Mouse (Mus musculus) left cerebral cortex, postnatal 14 days (tissue): ENCODE measurements around the gene Myo5c. TPM values are rescaled to one million over a fixed set of nuclear protein-coding genes. Genes with fewer than 3 reads are reported as not detected.

Experiments used
- DNase-seq, 2 experiments: peaks; one replicate each; pipeline ENCODE4 v3.0.0; 2021 to 2022; ENCODE audit warnings: low spot score in 2 of 2, mixed read lengths in 1 of 2
- intact Hi-C: fragments of 180-260 bp; cut with DNase I; formaldehyde crosslinking; loops from one replicate; pipeline ENCODE4 v1.15.1; 2025
- total RNA-seq, 2 experiments: library from RNA; stranded (reverse); gene quantifications; 2 replicates each; pipeline ENCODE4 v1.2.3; 2021

Gene Myo5c
- total RNA-seq, 2 experiments from 2014 or later = 1.9 to 4.0 TPM

GRCm38 (mm10) chr9:75312008-75312407, 80.2 kb downstream of the Myo5c start:
- DNase-seq = peak; percentile 86 to 91
- intact Hi-C loops = loop anchor here (5.0 kb wide), 1 partner anchor 95 kb away; no protein-coding TSS in a partner anchor

DNA sequence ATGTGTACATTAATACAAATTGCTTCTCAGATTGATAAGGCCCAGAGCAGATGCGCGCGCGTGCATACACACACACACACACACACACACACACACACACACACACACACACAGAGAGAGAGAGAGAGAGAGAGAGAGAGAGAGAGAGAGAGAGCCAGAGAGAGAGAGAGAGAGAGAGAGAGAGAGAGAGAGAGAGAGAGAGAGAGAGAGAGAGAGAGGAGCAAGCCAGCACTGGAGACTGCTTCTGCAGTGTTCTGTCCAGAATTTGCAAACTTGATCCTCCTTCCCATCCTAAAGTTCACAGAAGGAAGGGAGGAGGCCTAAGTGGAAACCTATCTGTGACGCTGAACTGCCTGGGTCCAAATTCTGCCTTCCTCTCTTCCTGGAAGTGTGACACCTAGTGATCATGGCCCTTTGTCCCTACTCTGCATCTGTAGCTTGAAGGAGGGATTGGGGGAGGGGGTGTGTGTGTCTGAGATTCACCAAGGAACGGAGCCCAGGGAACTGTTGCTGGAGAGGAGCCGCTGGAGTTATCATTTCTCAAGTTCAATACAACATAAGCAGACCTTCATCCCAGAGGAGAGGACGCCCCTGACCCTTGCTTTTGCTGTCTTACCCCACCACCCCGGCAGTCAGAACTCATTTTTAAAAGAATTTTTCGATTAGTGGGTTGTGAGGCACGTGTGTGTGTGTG, 81.5 kb downstream of the Myo5c start:
- intact Hi-C loops = loop anchor here (5.0 kb wide), 1 partner anchor 94 kb away; no protein-coding TSS in a partner anchor
- peak; percentile 34 to 57 for DNase-seq

DNA sequence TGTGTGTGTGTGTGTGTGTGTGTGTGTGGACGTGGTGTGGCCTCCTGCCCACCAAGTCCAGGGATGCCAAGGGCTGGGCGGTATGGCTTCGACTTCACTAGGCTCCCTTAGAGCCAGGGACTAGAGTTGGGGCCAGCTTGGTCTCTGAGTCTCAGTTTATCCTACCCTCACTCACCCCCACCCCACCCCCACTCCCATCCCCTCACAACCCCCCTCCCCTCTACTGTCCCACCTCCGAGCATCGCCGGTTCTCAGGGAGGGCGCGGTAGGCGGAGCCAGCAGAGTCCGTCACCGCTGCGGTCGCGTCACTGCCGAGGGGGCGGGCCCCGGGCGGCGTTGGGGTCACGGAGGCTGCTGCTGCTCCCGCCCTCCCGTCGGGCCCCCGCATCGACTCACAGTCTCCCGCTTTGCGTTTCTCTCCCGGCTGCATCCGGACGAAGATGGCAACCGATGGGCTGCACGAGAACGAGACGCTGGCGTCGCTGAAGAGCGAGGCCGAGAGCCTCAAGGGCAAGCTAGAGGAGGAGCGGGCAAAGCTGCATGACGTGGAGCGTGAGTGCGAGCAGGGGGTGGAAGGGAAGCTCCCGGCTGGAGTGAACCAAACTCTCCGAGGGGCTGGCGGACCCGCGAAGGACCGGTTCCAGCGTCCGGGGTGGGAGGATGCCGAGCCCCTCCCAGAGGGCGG, 82.2 kb downstream of the Myo5c start:
- intact Hi-C loops = loop anchor here (5.0 kb wide), 1 partner anchor 93 kb away; no protein-coding TSS in a partner anchor
- DNase-seq = peak; percentile 77 to 83

DNA sequence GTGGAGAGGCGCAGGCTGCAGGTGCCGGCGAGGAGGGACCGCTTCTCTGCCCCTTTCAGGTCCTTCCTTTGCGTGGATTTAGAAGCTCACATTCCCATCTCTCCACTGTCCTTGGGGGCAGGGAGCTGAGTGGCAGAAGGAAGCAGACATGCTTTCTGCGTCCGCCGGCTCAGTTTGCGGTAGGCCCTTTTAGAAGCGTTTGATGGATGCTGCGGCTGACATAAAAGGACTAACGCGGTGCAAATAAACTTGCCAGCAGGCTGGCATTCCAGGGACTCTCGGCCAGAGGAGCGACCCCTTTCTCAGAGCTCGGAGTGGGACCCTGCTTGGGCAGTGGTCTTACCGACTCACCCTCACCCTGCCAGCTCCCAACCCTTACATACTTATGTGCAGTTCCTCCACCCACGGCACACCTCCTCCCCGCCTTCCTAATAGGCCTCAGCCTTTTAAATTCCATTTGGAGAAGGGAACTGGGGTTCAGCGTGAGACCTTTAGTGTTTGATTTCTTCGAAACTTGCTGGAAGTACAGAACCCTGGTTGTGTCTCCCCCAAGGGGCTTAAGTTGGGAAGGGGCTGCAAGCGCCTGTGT, 82.8 kb downstream of the Myo5c start:
- intact Hi-C loops = loop anchor here (5.0 kb wide), 1 partner anchor 93 kb away; no protein-coding TSS in a partner anchor
- DNase-seq = no peak

- intact Hi-C loops = no loop called here
- no peak for DNase-seq
Measured at GRCm38 (mm10) chr9:75315238-75315637, 83.4 kb downstream of the Myo5c start.

- no peak for DNase-seq
- intact Hi-C loops = no loop called here
Measured at GRCm38 (mm10) chr9:75316771-75317170, 85.0 kb downstream of the Myo5c start.

DNA sequence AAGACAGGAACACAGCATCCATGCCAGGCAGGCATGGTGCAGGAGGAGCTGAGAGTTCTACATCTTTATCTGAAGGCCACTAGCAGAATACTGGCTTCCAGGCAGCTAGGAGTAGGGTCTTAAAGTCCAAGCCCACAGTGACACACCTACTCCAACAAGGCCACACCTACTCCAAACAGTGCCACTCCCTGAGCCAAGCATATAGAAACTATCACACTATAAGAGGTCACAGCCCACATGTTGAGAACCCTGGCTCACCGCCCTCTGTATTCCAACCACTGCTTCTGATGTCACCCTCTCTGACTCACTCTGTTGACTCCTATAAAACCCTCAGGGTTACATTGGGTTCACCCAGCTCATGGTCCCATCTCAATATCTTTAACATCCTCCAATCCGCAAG, 86.4 kb downstream of the Myo5c start:
- intact Hi-C loops = no loop called here
- DNase-seq = no peak

DNA sequence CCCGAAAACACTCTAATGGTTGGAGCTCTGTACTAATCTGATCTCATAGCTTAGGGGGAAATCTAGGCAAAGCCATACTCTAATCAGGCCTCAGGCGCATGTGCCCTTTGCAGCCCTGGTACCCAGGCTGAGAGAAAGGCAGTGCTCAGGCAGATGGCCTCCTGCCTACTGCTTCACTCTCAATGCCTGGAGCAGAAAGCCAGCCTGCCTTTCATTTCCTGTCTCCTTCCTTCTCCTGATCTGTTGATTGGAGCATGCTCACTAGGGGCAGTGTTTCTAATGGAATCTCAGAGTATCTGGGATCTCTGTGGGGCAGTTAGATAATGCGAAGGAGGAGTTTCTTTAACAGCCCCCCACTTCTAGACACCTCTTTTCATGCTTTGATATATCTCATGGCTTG, 87.5 kb downstream of the Myo5c start:
- intact Hi-C loops = no loop called here
- DNase-seq = no peak

DNA sequence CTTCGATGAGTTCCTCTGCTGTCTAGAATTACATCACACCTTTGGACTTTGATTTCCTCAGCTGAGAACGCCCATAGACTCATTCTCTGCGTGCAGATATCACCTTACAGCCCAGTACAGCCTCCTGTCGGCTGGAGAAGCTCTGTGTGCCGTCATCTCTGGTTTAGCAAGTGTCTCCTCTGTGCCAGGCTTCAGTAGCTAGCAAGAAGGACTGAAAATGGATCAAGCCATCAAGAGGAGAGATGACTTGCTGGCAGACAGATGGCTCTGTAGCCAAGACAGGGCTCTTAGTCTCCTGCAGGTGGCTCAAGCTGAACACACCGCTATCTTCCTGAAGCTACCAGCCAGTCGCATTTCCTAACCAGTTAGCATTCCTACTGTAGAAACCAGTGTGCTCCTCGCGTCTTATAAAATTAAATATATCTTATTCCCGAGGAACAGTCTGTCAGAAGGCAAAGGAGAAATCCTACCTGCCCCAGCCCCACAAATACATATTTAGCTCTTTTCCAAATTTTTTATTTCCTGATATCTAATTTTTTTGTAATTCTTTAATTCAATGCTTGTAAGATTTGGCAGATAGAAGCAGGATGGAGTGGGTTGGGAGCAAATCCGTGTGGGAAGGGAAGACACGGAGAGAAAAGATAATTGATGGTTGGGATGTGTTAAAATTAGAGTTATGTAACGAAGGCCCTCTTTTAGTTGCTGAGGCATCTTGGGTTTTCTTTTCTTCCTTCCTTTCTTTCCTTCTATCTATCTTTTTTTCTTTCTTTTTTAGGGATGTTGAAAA, 90.5 kb downstream of the Myo5c start:
- intact Hi-C loops = no loop called here
- peak in 1 of 2 experiments; percentile 37 for DNase-seq

GRCm38 (mm10) chr9:75328047-75328446, 96.2 kb downstream of the Myo5c start:
- intact Hi-C loops = no loop called here

GRCm38 (mm10) chr9:75330821-75331220, 99.0 kb downstream of the Myo5c start:
- intact Hi-C loops = no loop called here
- DNase-seq = peak; percentile 47 to 55

More at GRCm38 (mm10) chr9:75328047-75328446, 96.2 kb downstream of the Myo5c start:
- no peak for DNase-seq

- DNase-seq = no peak
- intact Hi-C loops = no loop called here
Measured at GRCm38 (mm10) chr9:75334440-75334839, 102.6 kb downstream of the Myo5c start.

- DNase-seq = peak; percentile 78 to 87
- intact Hi-C loops = no loop called here
Measured at GRCm38 (mm10) chr9:75338016-75338415, 106.2 kb downstream of the Myo5c start.

DNA sequence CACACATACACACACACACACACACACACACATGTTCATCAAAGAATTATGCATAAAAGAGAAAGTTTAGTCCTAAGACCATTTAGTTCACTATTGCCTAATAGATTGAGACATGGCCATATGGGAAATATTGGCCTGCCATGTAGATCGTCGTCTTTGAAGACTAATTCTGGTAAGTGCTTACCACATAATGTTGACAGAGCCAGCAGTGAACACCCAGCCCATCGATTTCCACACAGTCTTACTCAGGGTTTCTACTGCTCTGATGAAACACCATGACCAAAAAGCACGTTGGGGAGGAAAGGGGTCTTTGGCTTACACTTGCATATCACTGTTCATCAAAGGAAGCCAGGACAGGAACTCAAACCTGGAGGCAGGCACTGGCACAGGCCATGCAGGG, 110.6 kb downstream of the Myo5c start:
- no peak for DNase-seq
- intact Hi-C loops = no loop called here

DNA sequence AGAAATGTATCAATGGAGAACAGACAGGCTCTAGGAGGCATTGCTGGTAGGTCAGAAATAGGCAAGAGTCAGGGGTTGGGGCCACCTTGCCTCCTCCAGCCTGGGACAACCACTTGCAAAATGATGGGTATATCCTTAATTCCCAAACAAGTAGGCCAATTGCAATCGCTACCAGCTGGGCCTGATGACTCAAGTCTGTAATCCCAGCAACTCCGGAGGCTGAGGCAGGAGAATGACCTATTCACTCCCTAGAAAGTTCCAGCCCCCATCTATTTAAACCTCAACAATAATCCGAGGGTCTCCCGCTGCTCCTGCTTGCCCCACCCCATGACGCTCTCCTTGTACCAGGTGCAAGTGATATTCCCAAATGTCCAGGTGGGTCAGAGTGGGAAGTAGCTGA, 115.6 kb downstream of the Myo5c start, which contains the start of gene Bcl2l10:
TSS of gene Bcl2l10 (plus strand) at position 301 of the 400 bp plus-strand sequence.
- intact Hi-C loops = no loop called here

GRCm38 (mm10) chr9:75348066-75348465, 116.2 kb downstream of the Myo5c start:
- intact Hi-C loops = no loop called here
- DNase-seq = no peak

More for the DNA sequence above, 115.6 kb downstream of the Myo5c start, which contains the start of gene Bcl2l10:
- DNase-seq = no peak

DNA sequence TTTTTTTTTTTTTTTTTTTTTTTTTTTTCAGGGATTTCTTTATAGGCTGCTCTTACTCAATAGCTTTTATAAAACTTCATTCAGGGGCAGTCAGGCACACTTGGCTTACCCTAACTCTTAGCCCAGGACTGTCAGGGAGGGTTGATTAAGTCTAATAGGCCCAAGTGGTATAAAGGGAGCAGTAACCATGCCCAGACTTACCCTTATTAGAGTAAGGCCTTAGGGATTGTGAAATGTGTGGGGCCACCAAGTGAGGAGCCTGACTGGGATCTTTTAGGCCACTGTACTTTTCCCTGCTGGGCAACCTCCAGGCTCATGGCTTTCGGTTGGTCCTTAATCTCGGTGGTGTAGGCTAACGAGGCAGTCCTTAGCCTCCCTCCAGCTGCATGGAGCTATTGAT, 116.8 kb downstream of the Myo5c start:
- DNase-seq = no peak
- intact Hi-C loops = no loop called here

- intact Hi-C loops = no loop called here
- DNase-seq = peak in 1 of 2 experiments; percentile 41
Measured at GRCm38 (mm10) chr9:75353094-75353493, 121.3 kb downstream of the Myo5c start.
